Mouse (Mus musculus): Measurements from ENCODE around the gene Pygb.

The Pygb gene

DNA sequence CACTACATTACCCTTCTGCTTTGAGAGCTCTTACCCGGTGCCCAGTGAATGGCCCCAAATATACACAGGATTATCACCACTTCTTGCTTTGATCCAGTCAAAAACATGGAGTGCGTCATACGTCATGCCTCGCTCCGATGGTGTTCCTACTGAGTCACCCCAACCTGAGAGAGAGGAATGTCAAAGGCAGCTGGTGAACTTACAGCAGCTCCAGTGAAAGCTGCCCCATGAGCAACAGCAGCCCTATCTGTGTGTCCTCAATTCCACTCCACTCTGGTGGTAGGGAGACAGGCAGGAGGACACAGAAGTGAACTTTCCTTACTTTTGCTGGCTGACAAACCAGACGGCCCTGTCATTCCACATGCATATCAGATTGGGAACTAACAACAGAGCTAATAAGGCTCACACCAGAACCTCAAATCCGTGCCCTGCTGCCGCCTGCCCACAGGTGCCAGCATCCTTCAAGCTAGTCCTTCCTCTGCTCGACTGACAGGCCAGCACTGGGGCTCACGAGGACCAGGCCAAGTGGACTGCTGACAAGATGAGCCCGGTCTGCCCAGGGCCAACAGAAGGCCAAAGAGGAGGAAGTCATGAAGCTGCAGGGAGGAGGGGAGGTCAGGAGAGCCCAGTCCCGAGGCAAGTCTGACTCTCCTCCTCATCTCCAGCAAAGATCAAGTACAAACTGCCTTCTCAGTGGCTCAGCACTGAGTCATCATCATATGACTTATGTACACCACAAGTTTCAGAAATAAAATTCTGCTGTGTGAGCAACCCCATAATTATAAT is 53.3 kb downstream of the Pygb start:
- no peak for DNase-seq (ENCODE audit: extremely low spot score, low spot score)

DNA sequence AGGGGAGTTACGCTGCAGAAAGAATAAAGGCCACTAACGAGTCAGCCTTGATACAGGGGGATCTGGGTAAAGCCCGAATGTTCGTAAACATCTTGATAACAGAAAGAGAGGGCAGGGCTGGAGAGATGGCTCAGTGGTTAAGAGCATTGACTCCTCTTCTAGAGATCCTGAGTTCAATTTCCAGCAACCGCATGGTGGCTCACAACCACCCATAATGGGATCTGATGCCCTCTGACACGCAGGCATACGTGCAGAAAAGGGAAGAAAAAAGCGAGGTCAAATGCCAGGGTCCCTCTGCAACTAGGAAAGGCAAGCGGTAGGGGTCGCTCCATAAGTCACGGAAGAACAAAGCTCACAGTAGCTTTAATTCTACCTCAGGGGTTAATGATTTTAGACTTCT is 54.6 kb downstream of the Pygb start:
- no peak for DNase-seq (ENCODE audit: extremely low spot score, low spot score)

DNA sequence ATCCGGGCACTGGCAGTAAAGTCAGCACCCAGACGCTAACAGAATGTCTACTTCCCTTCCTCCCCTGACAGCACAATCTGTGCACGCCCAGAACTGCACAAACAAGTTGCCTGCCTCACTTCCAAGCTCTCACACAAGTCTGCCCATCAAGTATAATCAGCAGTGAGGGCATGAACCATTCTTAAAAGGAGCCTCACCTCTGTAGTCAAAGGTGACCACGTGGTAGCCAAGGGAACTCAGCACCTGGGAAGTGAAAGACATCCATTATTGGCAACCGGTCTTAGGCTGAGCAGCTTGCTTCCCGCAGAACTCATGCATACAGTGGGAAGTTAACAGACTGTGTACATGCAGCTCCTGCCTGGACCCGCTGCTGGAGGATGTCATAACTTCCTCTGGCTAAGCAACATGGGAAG is 55.5 kb downstream of the Pygb start:
- no peak for DNase-seq (ENCODE audit: extremely low spot score, low spot score)

DNA sequence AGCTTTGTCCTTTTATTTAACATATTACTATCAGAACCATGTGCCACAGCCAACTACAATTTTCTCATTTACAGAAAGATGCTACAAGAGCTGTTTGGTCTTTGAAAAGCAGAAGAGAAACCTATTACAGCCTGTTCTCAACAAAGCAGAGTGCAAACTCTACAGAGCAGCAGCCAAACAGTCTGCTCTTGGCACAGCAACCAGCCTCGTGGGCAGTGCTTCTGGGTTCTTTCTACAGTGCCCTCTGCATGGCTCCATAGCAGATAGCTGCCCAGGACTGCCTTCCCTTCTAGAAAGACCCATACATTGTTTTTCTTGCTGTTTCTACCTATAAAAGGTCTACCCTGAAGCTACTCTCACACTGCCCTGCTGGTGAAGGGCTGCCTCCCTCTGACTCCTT is 58.3 kb downstream of the Pygb start:
- DNase-seq (ENCODE audit: extremely low spot score, low spot score) = no peak

DNA sequence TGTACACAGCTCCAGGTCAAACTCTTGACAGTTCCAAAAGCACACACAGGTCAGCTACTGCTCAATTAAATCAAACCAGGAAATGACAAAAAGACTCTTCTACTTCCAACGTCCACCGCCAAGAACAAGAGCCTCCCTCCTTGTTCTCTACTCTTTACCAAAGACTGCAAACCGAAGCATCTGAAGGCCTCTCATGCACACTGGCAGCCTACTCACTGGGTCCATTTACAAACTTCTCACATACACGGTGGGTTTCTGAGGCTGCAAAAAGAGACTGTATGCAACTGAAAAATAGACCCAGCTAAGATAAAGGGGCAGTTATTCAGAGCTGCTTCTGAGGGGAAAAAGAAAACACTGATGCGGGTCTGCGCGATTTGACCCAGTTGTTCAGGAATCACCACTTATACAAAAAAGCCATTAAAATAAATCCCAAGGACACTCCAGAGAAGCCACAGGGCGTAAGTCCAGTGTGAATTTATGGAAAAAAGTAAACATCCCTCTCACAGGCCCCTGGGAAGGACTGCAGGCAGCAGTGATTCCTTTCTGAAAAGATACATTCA is 61.0 kb downstream of the Pygb start:
- DNase-seq (ENCODE audit: extremely low spot score, low spot score) = no peak

DNA sequence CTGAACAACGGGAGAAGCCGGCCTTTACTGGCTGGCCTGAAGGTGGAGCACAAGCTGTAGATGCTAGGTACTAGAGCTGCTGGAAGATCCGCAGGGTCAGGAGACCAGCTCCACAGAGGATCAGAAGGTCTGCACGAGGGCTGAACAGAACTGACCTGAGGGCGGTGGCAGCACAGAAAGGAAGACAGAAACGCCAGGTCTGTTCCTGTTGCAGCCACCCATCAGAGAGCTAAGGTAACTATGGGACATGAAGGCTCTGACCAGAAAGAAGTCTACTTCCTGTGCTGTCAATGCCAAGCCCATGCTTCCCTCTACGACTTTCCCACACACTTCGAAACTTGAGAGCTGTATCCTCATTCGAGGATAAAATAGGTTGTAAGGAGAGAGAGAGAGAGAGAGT is 64.7 kb downstream of the Pygb start:
- DNase-seq (ENCODE audit: extremely low spot score, low spot score) = no peak

DNA sequence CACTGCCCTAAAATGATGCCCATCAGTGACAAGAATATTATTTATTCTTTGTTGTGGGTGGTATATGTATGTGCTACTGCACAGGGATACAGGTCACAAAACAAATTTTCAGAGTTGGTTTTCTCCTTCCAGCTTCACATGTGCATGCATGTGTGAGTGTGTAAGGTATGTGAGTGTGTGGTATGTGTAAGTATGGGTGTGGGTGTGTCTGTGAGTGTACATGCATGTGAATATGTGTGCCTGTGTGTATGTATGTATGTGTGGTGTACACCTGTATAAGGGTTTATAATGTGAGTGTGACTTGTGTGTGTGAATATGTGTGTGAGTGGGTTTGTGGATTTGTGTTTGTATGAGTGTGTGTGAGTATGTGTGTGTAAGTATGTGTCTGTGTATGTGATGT is 68.7 kb downstream of the Pygb start:
- no peak for DNase-seq (ENCODE audit: extremely low spot score, low spot score)

DNA sequence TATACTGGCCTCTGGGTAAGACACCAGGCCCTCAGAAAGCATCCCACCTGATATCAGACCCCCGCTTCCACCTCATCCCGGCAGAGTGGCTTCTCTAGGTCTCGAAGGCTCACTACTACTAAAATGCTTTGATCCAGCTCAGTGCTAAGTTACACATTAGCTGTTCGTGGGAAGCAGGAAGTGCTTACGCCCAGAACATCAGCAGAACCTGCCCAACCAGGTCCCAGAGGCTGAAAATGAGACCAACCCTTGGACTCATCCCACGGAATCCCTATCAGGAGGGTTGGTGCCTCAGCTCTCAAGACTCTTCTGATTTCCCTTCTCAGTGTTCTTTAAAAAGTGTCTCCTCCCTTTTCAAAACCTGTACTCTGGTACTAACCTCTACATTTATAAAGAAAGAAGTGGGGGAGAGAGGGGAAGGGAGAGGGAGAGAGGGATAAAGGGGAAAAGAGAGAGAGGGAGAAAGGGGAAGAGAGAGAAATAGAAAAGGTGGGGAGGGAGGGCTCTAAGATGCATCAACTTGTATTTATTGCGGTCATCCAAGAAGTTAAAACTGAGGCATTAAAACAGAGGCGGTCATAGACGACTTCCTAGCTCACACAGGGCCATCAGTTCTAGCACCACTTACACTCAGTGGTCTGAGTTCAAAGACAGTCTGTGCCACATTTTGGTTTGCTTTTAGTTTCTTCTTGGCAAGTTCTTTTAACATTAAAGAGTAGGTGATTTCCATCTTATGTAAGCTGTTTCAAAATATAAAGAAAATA is 72.4 kb downstream of the Pygb start:
- DNase-seq (ENCODE audit: extremely low spot score, low spot score) = no peak

DNA sequence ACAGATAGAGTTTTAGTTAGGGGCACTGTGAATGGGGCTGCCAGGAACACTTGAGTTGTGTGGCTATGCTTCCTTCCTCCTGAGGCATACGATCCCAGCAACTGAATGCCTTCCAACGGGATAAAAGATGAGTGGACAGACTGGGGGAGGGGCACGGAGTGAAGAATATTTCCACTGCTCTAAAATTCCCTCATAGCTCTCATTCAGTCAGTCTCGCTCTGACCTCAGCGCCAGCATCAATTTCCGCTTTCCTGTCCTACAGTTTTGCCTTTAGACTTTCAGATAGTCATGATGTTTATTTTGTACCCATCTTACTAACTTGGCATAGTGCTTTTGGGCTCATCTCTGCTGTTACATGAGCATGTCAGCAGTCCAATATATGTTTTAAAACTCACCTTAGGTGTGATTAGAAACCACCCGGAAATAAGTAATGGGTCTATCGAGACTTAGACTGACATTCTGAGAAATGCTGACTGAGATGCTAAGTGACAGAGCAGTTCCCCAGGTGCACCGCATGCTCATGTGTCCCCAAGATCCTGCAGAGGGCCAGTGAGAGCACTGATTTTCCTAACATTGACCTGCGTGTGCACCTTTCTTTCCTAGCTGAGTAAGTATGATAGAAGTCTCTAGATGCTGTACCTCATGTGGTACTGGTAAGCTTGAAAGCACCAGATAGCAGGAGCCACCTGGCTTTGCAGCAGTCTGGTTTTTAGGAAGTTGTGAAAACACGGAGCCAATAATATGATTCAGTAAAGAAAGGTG is 73.4 kb downstream of the Pygb start:
- DNase-seq (ENCODE audit: extremely low spot score, low spot score) = no peak

DNA sequence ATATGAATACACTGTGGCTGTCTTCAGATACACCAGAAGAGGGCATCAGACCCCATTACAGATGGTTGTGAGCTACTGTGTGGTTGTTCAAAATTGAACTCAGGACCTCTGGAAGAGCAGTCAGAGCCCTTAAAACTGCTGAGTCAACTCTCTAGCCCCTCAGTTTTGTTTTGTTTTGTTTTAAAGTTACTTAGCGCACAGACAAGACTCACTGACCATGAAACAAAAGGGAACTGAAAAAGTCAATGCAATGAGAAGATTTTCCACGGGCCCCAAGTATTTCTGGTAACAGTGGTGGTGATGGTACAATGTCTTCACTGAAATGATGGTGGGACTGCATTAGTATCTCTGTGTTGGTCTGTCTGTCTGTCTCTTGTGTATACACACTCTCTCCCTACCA is 74.6 kb downstream of the Pygb start:
- no peak for DNase-seq (ENCODE audit: extremely low spot score, low spot score)

DNA sequence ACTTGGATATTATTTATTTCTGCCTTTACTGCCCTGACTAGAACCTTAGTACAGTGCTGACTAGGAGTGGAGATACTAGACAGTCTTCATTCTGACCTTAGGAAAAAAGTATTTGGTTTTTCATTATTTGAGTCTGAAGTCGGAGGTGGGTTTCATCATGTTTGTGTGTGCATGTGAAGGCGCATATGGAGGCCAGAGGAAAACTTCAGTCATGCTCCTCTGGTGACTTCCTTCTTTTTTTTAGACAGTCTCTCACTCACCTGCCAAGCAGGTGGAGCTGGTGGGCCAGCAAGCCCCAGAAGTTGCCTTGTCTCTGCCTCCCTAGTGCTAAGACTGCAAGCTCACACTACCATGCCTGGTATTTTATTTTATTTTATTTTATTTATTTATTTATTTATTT is 80.5 kb downstream of the Pygb start:
- no peak for DNase-seq (ENCODE audit: extremely low spot score, low spot score)

DNA sequence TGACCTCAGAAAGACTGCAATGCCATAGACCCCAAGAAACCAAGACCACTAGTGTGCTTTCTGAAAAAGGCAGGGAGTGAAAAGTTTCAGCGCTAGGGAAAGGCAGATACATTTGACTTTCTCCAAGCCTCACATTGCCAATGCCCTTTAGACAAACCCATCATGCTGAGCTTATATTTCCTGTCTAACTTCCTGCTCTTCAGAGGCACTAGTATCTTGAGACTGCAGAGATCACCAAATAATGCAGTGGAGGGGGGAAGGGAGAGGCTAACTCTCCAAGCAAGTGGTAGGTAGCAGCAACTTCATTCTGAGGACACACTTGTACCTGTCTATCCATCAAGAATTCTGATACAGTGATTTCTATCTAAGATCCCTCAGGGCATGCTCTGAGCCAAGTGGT is 82.9 kb downstream of the Pygb start:
- no peak for DNase-seq (ENCODE audit: extremely low spot score, low spot score)

DNA sequence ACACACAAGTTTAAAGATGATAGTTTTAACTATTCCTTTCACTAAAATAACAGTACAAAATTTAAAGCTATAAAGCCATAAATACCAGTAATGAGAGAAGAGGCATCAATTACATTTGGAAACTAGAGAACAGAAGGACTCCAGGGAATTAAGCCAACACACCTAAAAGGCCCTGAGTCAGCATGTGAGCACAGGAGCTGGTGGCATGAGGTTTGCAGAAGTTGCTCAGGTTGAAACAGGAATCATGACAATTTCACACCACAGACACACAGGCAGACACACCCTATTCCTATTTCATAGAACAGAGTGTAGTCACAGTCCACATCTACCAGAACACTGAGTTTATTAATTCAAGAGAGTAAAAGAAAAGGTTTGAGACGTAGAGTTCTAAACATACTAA is 88.0 kb downstream of the Pygb start:
- DNase-seq (ENCODE audit: extremely low spot score, low spot score) = no peak

DNA sequence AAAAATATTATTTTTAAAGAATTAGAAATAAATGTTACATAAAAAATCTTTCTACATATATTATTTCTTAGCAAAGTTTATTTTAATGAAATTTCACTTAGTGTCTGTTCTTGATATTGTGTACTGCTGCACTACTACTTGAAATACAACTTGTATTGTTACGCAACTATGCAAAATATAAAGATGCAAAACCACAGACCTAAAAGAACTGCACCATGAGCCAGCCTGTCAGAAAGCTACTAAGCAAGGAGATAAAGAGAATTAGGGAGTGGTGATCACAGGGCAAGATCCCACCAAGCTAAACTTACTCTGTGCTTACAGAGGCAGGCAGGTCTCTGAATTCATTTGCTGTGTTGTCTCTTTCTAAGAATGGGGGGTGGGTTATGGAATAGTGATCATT is 88.7 kb downstream of the Pygb start:
- DNase-seq (ENCODE audit: extremely low spot score, low spot score) = no peak

DNA sequence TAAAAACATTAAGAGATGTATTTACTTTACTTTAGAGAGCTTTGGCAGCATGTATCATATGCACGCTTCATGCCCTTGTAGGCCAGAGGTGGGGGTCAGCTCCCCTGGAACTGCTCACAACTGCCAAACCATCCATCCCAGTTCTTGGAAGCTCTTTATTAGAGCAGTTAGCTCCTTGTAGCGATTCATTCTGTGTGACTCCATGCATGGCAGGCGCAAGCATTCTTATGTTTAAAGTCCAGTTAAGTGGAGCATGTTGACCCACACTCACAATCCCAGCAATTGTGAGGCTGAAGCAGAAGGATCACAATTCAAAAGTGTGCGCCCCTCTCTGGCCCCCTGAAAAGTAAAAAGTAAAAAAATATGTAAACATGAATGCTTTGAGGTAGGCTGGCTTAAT is 91.0 kb downstream of the Pygb start:
- DNase-seq (ENCODE audit: extremely low spot score, low spot score) = no peak
